Mouse (Mus musculus) T-helper 17 cell (primary cell): Measurements from ENCODE around the gene Coa5.

Source experiments
- in situ Hi-C, 2 experiments: fragments of 300-600 bp; cut with MboI, MseI; formaldehyde crosslinking; loops; 1 replicate in 1 of 2; 2 replicates in 1 of 2; pipeline ENCODE4 v1.15.1; 2025; ENCODE audit warnings: high pct_unique_total_duplicates in 2 of 2

Gene Coa5

DNA sequence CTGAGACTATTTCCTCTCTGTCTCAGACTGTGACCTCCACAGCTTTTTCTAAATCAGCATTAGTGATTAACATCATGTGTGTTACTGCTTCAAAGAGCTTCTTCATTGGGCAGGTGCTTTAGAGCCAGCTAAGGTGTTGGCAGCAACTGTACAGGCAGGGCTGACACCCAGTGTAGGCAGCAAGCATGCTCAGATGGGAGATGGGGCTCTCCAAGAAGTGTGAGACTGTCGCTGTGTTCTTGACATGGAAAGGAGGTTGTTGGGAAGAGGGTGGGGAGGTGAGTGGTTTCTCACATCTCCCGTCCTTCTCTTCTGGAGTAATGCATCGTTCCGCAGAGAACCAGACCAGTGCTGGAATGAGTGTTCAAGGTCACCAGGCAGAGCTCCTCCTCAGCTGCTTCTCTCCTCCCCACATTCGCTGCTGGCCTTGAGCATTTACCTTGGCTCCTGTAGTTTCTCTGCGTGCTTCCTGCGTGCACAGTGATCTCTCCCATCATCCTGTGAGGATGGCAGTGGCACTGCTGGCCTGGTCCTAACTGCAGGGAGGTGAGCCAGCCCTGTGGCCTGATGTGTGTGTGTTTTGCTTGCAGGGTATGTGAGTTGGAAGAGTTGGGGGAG, 61.0 kb downstream of the Coa5 start:
- in situ Hi-C loops, result no loop called here

- in situ Hi-C loops, result no loop called here
Observed at GRCm38 (mm10) chr1:37368125-37368524, 61.8 kb downstream of the Coa5 start.
